Mouse (Mus musculus): ENCODE results near the gene Coro2b. TPM values are rescaled to one million over a fixed set of nuclear protein-coding genes. Genes with fewer than 3 reads are reported as not detected.
A peak's percentile ranks its signal among the peaks of the same experiment; 100 is the strongest.

Coro2b gene
- polyA plus RNA-seq, 1 experiment: 12.1 TPM

DNA sequence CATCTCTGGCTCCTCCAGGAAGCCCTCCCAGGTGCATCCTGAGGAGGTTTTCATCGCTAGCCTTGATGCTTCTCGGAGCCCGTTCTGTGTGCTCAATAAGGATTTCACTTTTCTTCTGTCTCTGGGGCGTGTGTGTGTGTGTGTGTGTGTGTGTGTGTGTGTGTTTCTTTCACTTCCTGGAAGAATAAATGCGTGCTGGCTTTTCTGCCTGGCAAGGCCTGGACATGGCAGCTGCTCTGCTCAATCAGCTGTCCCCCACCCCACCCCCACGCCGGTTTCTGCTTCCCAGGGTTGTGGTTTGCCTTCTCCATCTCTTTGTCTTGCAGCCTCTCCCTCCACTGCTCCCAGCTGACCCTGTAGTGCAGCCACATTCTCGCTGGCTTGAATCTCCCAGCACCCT is 4.3 kb upstream of the Coro2b start:
- no peak for TF ChIP-seq POLR2A (IDR thresholded peaks at IDR 0.05; ENCODE audit: low read depth, low read length)
- TF ChIP-seq CTCF (IDR thresholded peaks at IDR 0.05; ENCODE audit: borderline replicate concordance, insufficient read depth, low read length): no peak
- H3K4me1 ChIP-seq (ENCODE audit: control insufficient read depth, insufficient read depth, low read length): no peaks in the 10 kb centered on the region
- H3K4me3 ChIP-seq (ENCODE audit: insufficient read depth, low read length): no peak overlapping the region
- H3K27ac ChIP-seq (ENCODE audit: insufficient read depth, low read length): no peak overlapping the region

DNA sequence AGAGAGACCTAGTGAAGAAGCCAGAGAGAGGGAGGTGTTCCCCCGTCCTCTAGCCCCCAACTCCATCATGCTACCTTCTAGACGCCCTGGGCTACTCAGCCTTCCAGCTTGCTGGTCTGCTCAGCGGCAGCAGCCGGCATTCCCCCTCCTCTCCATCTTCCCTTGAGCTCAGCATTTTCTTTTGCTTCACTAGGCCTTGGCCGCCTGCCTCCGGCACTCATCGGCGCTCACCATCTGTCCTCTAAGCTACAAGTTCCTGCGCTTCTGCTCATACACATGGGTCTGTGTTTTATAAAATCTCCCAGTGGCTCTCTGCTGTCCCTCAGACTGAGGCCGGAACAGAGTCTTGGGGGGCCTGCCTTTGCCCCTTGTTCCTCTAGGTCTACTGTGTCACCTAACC is 3.9 kb upstream of the Coro2b start:
- Histone ChIP-seq H3K4me1 (ENCODE audit: control insufficient read depth, insufficient read depth, low read length) (no peaks in the 10 kb centered on the region), H3K4me3 (ENCODE audit: insufficient read depth, low read length) (no peak overlapping the region), H3K27ac (ENCODE audit: insufficient read depth, low read length) (no peak overlapping the region)
- TF ChIP-seq CTCF (IDR thresholded peaks at IDR 0.05; ENCODE audit: borderline replicate concordance, insufficient read depth, low read length) (no peak), POLR2A (IDR thresholded peaks at IDR 0.05; ENCODE audit: low read depth, low read length) (no peak)

DNA sequence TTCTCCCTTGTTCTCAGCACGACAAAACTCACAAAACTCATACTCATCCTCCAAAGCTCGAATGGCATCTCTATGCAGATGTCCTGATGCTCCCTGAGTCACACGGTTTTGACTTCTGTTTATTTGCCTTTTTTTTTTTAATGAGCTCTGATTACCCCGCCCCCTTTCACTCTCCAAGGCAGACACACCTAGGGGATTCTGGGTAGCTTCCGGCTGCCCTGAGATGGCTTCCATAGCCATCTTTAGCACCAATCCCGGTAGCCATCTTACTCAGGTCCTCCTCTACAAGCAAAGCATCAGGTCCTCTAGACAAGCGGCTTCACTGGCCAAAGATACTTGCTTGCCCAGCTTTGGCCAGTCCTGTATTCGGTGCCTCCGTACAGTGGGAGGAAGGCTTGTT is 3.3 kb upstream of the Coro2b start:
- H3K27ac ChIP-seq (ENCODE audit: insufficient read depth, low read length): no peak overlapping the region
- TF ChIP-seq POLR2A (IDR thresholded peaks at IDR 0.05; ENCODE audit: low read depth, low read length): no peak
- TF ChIP-seq CTCF (IDR thresholded peaks at IDR 0.05; ENCODE audit: borderline replicate concordance, insufficient read depth, low read length): no peak
- H3K4me1 ChIP-seq (ENCODE audit: control insufficient read depth, insufficient read depth, low read length): no peaks in the 10 kb centered on the region
- no peak overlapping the region for H3K4me3 ChIP-seq (ENCODE audit: insufficient read depth, low read length)

DNA sequence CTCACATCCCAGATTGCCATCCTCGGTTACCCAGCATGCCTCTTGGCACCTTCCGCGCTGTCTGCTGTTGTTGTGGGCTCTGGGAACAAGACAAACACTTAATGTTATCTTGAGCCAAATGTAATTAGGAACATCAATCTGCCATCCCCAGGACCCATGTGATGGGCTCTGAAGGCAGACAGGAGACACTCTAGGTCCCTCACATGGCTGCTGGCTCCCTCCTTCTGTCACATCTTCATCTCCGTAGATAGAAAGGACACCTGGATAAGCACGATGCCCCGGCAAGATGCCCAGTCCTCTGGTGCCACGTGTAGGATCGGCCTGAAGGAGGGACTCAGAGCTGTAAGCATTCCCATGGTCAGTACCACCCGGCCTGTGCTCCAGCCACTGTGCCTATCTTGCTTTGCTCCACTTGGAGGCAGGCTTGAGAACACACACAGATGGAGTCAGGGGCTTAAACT is 2.4 kb upstream of the Coro2b start:
- no peaks in the 10 kb centered on the region for H3K4me1 ChIP-seq (ENCODE audit: control insufficient read depth, insufficient read depth, low read length)
- no peak for TF ChIP-seq CTCF (IDR thresholded peaks at IDR 0.05; ENCODE audit: borderline replicate concordance, insufficient read depth, low read length)
- TF ChIP-seq POLR2A (IDR thresholded peaks at IDR 0.05; ENCODE audit: low read depth, low read length): no peak
- H3K27ac ChIP-seq (ENCODE audit: insufficient read depth, low read length): no peak overlapping the region
- no peak overlapping the region for H3K4me3 ChIP-seq (ENCODE audit: insufficient read depth, low read length)

DNA sequence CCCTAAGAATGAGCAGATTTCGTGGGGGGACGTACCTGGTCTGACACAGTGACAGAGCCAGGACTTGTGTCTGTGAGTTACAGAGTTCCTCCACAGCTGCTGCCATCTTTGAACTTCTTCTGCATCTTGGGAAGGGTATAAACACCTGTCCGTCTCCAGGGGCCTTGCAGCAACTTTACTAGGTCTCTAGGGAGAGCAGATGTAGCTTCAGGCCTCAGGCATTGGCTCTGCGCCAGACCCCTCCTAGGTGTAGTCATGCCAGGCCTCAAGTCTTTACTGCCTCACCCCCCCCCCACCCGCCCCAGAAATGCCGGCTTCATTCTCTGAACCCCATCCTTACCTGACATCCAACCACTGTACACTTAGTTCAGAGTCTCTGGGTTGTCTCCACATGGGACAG is 1.1 kb upstream of the Coro2b start:
- TF ChIP-seq POLR2A (IDR thresholded peaks at IDR 0.05; ENCODE audit: low read depth, low read length): no peak
- no peak for TF ChIP-seq CTCF (IDR thresholded peaks at IDR 0.05; ENCODE audit: borderline replicate concordance, insufficient read depth, low read length)
- Histone ChIP-seq H3K27ac (ENCODE audit: insufficient read depth, low read length) (no peak overlapping the region), H3K4me3 (ENCODE audit: insufficient read depth, low read length) (no peak overlapping the region), H3K4me1 (ENCODE audit: control insufficient read depth, insufficient read depth, low read length) (no peaks in the 10 kb centered on the region)

DNA sequence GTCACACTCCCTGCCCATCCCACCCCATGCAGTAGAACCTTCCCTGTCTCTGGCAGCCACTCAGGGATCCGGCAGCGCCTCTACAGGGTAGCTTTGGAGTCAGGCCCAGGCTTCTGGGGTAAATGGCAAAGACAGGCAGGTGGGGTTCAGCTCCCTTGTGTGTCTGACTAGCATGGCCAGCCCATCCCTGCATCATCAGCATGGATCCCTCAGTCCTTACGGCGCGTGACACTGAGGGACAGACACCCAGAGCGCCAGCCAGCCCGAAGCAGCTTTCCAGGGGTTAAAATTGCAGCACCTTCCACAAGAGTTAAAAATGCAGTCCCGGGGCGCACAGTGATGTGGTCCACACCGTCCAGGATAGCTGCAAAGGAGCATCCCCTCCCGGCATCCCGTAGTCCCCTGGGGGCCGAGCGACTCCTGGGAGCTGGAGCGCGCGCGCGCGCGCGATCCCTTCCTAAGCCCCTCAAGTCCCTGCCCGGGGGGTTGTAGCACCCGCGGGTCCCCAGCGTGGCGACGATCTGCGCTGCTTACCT is 657 bp downstream of the Coro2b start:
- peak overlapping the region; percentile 59 for H3K4me3 ChIP-seq (ENCODE audit: insufficient read depth, low read length)
- no peak overlapping the region for H3K27ac ChIP-seq (ENCODE audit: insufficient read depth, low read length)
- TF ChIP-seq CTCF (IDR thresholded peaks at IDR 0.05; ENCODE audit: borderline replicate concordance, insufficient read depth, low read length) (no peak), POLR2A (IDR thresholded peaks at IDR 0.05; ENCODE audit: low read depth, low read length) (no peak)

DNA sequence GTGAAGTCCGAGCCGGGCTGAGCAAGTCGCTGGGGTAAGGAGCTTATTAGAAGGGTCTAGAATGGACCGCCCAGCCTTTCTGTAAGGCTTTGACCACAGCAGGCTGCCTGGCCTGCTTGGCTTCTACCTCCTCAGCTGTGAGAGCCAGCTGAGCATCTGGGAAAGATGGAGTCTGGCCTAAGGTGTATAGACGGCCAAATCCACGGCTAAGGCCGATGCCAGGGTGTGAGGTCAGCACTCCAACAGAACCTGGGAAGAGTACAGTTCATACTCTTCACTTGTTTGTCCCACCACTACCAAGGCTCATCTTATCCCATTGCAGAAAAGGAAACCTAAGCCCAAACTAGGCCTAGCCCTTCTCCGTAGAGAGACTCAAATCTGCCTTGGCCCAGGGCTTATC is 1.3 kb downstream of the Coro2b start:
- Histone ChIP-seq H3K27ac (ENCODE audit: insufficient read depth, low read length) (no peak overlapping the region), H3K4me1 (ENCODE audit: control insufficient read depth, insufficient read depth, low read length) (no peaks in the 10 kb centered on the region), H3K4me3 (ENCODE audit: insufficient read depth, low read length) (no peak overlapping the region; the same call in 1 of the 2 replicates)
- TF ChIP-seq CTCF (IDR thresholded peaks at IDR 0.05; ENCODE audit: borderline replicate concordance, insufficient read depth, low read length): no peak
- no peak for TF ChIP-seq POLR2A (IDR thresholded peaks at IDR 0.05; ENCODE audit: low read depth, low read length)

More for the DNA sequence above, 657 bp downstream of the Coro2b start:
- no peaks in the 10 kb centered on the region for H3K4me1 ChIP-seq (ENCODE audit: control insufficient read depth, insufficient read depth, low read length)

DNA sequence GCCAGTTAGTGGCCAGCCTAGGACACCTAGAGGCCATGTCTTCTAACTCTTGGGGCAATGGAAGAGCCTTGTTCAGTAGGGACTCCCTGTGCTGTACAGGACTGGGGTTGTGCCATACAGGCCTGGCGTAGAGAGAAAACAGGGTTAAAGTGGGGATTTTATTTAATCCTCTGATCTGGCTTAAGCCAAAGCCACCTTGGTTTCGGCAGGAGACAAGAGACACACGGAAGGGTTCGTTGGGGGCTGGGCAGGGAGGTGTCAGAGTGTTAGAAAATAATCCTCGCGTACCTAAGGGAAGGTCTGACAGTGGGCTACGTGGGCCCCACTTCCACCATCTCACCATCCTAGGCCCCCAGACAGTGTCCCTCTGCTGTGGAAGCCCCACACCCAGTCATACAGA is 2.2 kb downstream of the Coro2b start:
- TF ChIP-seq CTCF (IDR thresholded peaks at IDR 0.05; ENCODE audit: borderline replicate concordance, insufficient read depth, low read length) (no peak), POLR2A (IDR thresholded peaks at IDR 0.05; ENCODE audit: low read depth, low read length) (no peak)
- H3K4me1 ChIP-seq (ENCODE audit: control insufficient read depth, insufficient read depth, low read length): no peaks in the 10 kb centered on the region
- no peak overlapping the region for H3K27ac ChIP-seq (ENCODE audit: insufficient read depth, low read length)
- no peak overlapping the region for H3K4me3 ChIP-seq (ENCODE audit: insufficient read depth, low read length)

DNA sequence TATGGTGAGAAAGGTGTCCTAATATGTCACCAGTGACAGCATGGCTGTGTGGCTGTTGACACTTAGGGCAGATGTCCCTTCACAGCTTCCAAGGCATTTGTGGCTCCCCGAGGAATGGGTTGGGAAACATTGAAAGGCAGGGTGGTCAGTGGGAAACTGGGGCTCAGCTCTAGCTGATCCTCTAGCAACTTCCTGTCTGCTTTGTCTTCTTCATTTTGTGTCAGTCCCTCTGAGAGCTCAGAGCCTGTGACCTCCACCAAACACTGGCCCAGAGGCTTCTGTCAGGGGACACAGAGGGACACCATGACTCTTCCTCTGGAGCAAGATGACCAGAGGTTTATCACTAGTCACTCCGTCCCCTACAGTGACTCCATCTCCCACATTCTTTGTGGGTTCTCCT is 2.7 kb downstream of the Coro2b start:
- Histone ChIP-seq H3K27ac (ENCODE audit: insufficient read depth, low read length) (no peak overlapping the region), H3K4me3 (ENCODE audit: insufficient read depth, low read length) (no peak overlapping the region), H3K4me1 (ENCODE audit: control insufficient read depth, insufficient read depth, low read length) (no peaks in the 10 kb centered on the region)
- TF ChIP-seq POLR2A (IDR thresholded peaks at IDR 0.05; ENCODE audit: low read depth, low read length): no peak
- TF ChIP-seq CTCF (IDR thresholded peaks at IDR 0.05; ENCODE audit: borderline replicate concordance, insufficient read depth, low read length): no peak

DNA sequence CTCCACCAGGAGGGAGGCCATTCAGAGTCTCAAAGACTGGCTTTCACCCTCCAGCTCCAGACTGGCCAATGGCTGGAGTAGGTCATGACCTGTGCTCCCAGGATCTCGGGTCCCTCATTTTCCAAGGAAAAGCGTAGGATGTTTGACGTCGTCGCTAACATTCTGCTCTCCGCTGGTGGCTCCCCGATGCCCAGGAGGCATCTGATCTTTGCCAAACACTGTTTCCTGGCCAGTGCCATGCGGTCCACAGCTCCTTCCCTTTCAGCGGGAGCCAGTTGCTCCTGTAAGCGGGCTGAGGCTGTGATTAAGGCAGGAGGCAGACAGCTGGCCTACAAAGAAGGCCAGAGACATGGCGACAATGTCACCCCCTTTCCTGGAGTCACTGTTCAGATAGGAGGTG is 4.0 kb downstream of the Coro2b start:
- Histone ChIP-seq H3K4me3 (ENCODE audit: insufficient read depth, low read length) (no peak overlapping the region), H3K4me1 (ENCODE audit: control insufficient read depth, insufficient read depth, low read length) (no peaks in the 10 kb centered on the region), H3K27ac (ENCODE audit: insufficient read depth, low read length) (no peak overlapping the region)
- TF ChIP-seq POLR2A (IDR thresholded peaks at IDR 0.05; ENCODE audit: low read depth, low read length): no peak

All from embryonic fibroblast, embryonic 13.5 days (primary cell).